Mouse (Mus musculus) kidney, postnatal 0 days (tissue): ENCODE data around the gene Gm13697. TPM values are rescaled to one million over a fixed set of nuclear protein-coding genes. Genes with fewer than 3 reads are reported as not detected.
"Not testable (repeated sequence)": the region's sequence is repeated elsewhere in the genome, so short reads cannot be mapped to it uniquely, and the experiment has no call there.

Source experiments
- ATAC-seq: fragments of 200-750 bp; cut with Nextera tagmentation; replicated peaks from 2 replicates; pipeline ENCODE4 v1.8.0; 2017; ENCODE audit warnings: low read depth, moderate number of reproducible peaks, moderate TSS enrichment, moderate library complexity; ENCODE audit not compliant: low FRiP score
- DNase-seq: peaks from one replicate; pipeline ENCODE4 v3.0.0-alpha.2; 2016; ENCODE audit warnings: low spot score
- H3K27ac ChIP-seq: fragments of 300-500 bp; sonication (generic); 2 replicates; pipeline ENCODE4 v1.5.1; 2014; ENCODE audit warnings: mild to moderate bottlenecking
- H3K27me3 ChIP-seq: fragments of 300-500 bp; sonication (generic); 2 replicates; pipeline ENCODE4 v1.6.1; 2014; ENCODE audit warnings: low read length, mixed read lengths; ENCODE audit not compliant: insufficient read depth
- H3K36me3 ChIP-seq: fragments of 300-500 bp; sonication (generic); 2 replicates; pipeline ENCODE4 v1.6.1; 2014; ENCODE audit warnings: low read length, mixed read lengths; ENCODE audit not compliant: insufficient read depth
- H3K4me1 ChIP-seq: fragments of 300-500 bp; sonication (generic); replicated peaks from 2 replicates; pipeline ENCODE4 v1.6.1; 2014; ENCODE audit warnings: antibody characterized with exemption, low read length, mixed read lengths; ENCODE audit not compliant: insufficient read depth
- H3K4me2 ChIP-seq: fragments of 300-500 bp; sonication (generic); 2 replicates; pipeline ENCODE4 v1.6.1; 2014; ENCODE audit warnings: mild to moderate bottlenecking, low read length, moderate library complexity, mixed read lengths
- H3K4me3 ChIP-seq: fragments of 300-500 bp; sonication (generic); replicated peaks from 2 replicates; pipeline ENCODE4 v1.5.1; 2014; ENCODE audit warnings: low read depth, low read length
- H3K9ac ChIP-seq: fragments of 300-500 bp; sonication (generic); 2 replicates; pipeline ENCODE4 v1.6.1; 2014; ENCODE audit warnings: low read depth, low read length
- H3K9me3 ChIP-seq: fragments of 300-500 bp; sonication (generic); replicated peaks from 2 replicates; pipeline ENCODE4 v1.6.1; 2016; ENCODE audit warnings: low read length, inconsistent platforms, mixed read lengths
- CTCF ChIP-seq: IDR thresholded peaks from 2 replicates; pipeline ENCODE4 v1.5.1; 2016; ENCODE audit warnings: antibody characterized with exemption, low read depth, mild to moderate bottlenecking, moderate library complexity
- WGBS: fragments of 180-500 bp; shearing (Covaris S2); extraction: QIAGEN DNeasy Blood & Tissue Kit; methylation state at CpG from one replicate; pipeline ENCODE4 v1.1.7; 2014; 5-methylcytosine and 5-hydroxymethylcytosine counted together
- polyA plus RNA-seq: library from polyadenylated mRNA; unstranded; fragments of >200 nt; fragmentation: Nextera tagmentation; extraction: Ambion mirVana; gene quantifications from 2 replicates; pipeline ENCODE4 v1.2.1, GENCODE M21; 2015

Gene Gm13697
- polyA plus RNA-seq, 1 experiment from 2014 or later: not detected

DNA sequence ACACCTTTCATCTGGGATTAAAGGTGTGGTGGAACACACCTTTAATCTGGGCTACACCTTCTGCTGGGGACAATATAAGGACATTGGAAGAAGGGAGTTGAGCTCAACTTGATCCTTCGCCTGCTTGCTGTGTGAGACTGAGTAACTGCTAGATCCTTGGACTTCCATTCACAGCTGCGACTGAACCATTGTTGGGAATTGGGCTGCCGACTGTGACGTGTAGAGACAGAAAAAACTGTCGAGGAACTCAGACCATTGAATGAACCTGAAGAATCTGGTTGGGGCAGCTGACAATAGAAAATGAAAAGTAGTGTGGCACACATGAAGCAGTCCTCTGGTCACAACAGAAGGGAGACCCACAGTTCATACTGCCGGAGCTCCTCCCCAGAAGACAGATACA, 5.7 kb downstream of the Gm13697 start, which contains the start of gene Gm13691:
Gene Gm13691 (plus strand): TSS at position 301 of the 400 bp plus-strand sequence.
- WGBS: no CpG with 5 or more reads among the region's 6 CpGs
- not testable (repeated sequence) for H3K4me2 ChIP-seq, H3K27me3 ChIP-seq, DNase-seq, H3K9me3 ChIP-seq, H3K27ac ChIP-seq, H3K36me3 ChIP-seq, ATAC-seq, H3K4me1 ChIP-seq, H3K4me3 ChIP-seq, H3K9ac ChIP-seq

DNA sequence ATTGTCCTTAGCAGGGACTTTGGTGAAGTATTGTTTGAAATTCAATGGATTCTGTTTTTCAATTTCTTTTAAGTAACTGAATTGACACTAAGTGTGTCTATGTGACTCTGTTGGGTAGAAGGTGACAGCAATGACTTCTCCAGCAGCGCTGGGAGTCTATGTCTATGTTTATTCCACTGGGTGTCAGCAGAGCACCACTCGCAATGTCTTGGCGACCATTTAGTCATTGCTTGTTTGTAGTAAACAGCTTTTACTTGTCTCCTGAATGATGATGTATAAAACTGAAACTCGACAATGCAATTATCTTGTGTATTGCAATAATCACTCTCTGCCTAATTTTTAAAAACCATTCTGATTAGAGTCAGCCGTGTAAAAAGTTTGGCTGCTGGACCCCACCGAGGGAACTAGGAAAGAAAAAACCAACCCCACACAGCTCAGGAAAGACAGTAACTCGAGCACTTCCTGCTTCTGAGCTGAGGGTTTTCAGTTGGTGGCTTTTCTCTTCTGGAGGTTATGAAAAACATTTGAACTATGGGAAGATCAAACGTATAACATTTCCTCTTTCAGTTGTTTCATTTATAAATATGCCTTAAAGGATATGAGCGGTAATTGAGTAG, 9.2 kb downstream of the Gm13697 start:
- not testable (repeated sequence) for H3K9ac ChIP-seq, ATAC-seq, H3K4me3 ChIP-seq, H3K4me2 ChIP-seq, H3K9me3 ChIP-seq, H3K4me1 ChIP-seq, H3K36me3 ChIP-seq, H3K27me3 ChIP-seq
- 16% methylated on average over 7 of the region's 9 CpGs for WGBS
- H3K27ac ChIP-seq: peak overlapping the region; percentile 65; the same call in 1 of the 2 replicates
- peak; percentile 87 for DNase-seq

GRCm38 (mm10) chr2:83994526-83994925, 10.0 kb downstream of the Gm13697 start:
- H3K4me3 ChIP-seq, H3K9me3 ChIP-seq, H3K27me3 ChIP-seq, H3K27ac ChIP-seq, H3K4me1 ChIP-seq, H3K36me3 ChIP-seq, H3K4me2 ChIP-seq, DNase-seq, ATAC-seq, H3K9ac ChIP-seq: not testable (repeated sequence)
- no CpG with 5 or more reads among the region's 3 CpGs for WGBS

DNA sequence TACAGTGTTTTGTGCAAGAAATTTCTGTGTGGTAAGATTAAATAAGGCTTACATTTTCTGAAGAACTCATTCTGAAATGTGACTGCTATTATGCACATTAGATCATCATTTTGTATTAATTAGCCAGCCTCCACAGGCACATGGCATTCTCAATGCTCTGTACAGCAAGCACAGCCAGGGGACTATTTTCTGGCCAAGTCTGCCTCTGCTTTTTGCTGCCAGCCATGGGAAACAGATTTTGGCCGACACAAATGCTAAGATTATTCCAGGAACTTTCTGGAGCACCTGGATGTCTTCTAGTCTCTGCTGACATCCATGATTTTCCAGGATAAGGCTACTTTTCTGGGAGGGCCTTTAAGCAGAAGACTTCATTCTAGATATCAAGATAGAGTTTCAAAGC, 24.4 kb downstream of the Gm13697 start:
- Histone ChIP-seq H3K4me3 (no peak overlapping the region), H3K9ac (no peak overlapping the region), H3K27me3 (no peaks in the 10 kb centered on the region), H3K4me1 (no peaks in the 10 kb centered on the region), H3K36me3 (no peaks in the 10 kb centered on the region), H3K27ac (no peak overlapping the region), H3K4me2 (no peak overlapping the region), H3K9me3 (no peaks in the 10 kb centered on the region)
- DNase-seq (no peak), ATAC-seq (no peak)
- 31% methylated on average over 1 of the region's 1 CpGs for WGBS
- no peak for TF ChIP-seq CTCF

- Histone ChIP-seq H3K36me3 (no peaks in the 10 kb centered on the region), H3K27ac (no peak overlapping the region), H3K9ac (no peak overlapping the region), H3K4me3 (no peak overlapping the region), H3K4me2 (no peak overlapping the region), H3K4me1 (no peaks in the 10 kb centered on the region), H3K27me3 (no peaks in the 10 kb centered on the region), H3K9me3 (no peaks in the 10 kb centered on the region)
- DNase-seq: no peak
- WGBS: 67% methylated on average over 3 of the region's 3 CpGs
- ATAC-seq: no peak
- no peak for TF ChIP-seq CTCF
Observed at GRCm38 (mm10) chr2:84009818-84010217, 25.3 kb downstream of the Gm13697 start.

GRCm38 (mm10) chr2:84014572-84014971, 30.0 kb downstream of the Gm13697 start:
- H3K27ac ChIP-seq: no peak overlapping the region
- no peak for DNase-seq

DNA sequence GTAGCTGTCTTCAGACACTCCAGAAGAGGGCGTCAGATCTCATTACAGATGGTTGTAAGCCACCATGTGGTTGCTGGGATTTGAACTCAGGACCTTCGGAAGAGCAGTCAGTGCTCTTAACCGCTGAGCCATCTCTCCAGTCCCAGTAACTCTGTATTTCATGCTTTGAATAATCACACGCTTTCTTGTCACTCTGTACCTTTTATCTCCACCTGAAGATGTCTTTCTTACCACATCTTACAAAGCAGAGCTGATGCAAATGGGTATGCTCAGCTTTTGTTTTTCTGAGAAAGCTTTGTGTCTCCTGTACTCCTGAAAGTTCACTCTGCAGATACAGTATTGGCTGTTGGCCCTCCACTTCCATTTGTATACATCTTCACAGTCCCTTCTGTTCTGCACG, 31.7 kb downstream of the Gm13697 start:
- H3K4me1 ChIP-seq, ATAC-seq: not testable (repeated sequence)
- WGBS: 65% methylated on average over 5 of the region's 5 CpGs

More at GRCm38 (mm10) chr2:84014572-84014971, 30.0 kb downstream of the Gm13697 start:
- H3K9ac ChIP-seq: no peak overlapping the region
- no peak overlapping the region for H3K4me3 ChIP-seq
- no peaks in the 10 kb centered on the region for H3K27me3 ChIP-seq
- no peaks in the 10 kb centered on the region for H3K36me3 ChIP-seq
- H3K4me2 ChIP-seq: no peak overlapping the region
- no peaks in the 10 kb centered on the region for H3K4me1 ChIP-seq
- no peaks in the 10 kb centered on the region for H3K9me3 ChIP-seq
- WGBS: 59% methylated on average over 6 of the region's 6 CpGs
- ATAC-seq: no peak
- TF ChIP-seq CTCF: no peak

More for the DNA sequence above, 31.7 kb downstream of the Gm13697 start:
- H3K27me3 ChIP-seq, H3K4me2 ChIP-seq, H3K27ac ChIP-seq, H3K36me3 ChIP-seq, H3K9ac ChIP-seq, H3K9me3 ChIP-seq, DNase-seq, H3K4me3 ChIP-seq: not testable (repeated sequence)
